ENCODE assay signal across 15 mouse cellular contexts in genomic region chr3:135513800-135514425, GRCm38 (mm10). TPM values are rescaled to one million over a fixed set of nuclear protein-coding genes. Genes with fewer than 3 reads are reported as not detected.
A peak's percentile ranks its signal among the peaks of the same experiment; 100 is the strongest.
DNase-seq lines count a peak whose midpoint lies in the region; ATAC-seq and TF ChIP-seq lines count a peak whose summit lies in the region.
"Had no signal": no experiment of that assay in that cellular context is flagged by ENCODE, and none has a peak within 500 bp of the region (broad histone marks: within the 10 kb centered on the region; RNA-seq: fewer than 3 reads in every experiment).

No protein-coding gene starts in this region.

- no peaks in the 10 kb centered on the region for H3K4me1 ChIP-seq in hindbrain, postnatal 0 days (ENCODE audit: insufficient read depth, low read length)
- 0 out of 2 replicates have a peak, but pooled peaks cover 3% of the 10 kb centered on the region for H3K4me1 ChIP-seq in hindbrain, embryonic 16.5 days (ENCODE audit: control insufficient read depth, insufficient read depth, low read depth, low read length)
- H3K4me1 ChIP-seq in midbrain, embryonic 16.5 days (ENCODE audit: control insufficient read depth, insufficient read depth, low read length): peaks cover 8% of the 10 kb centered on the region; the same call in 1 of the 2 replicates
- H3K4me1 ChIP-seq in kidney, embryonic 15.5 days: 0 out of 2 replicates have a peak, but pooled peaks cover 2% of the 10 kb centered on the region

- no peaks in the 10 kb centered on the region for H3K9me3 ChIP-seq in hindbrain, postnatal 0 days (ENCODE audit: low read length)
- H3K9me3 ChIP-seq in hindbrain, embryonic 16.5 days (ENCODE audit: control insufficient read depth, low read length): no peaks in the 10 kb centered on the region
- H3K9me3 ChIP-seq in midbrain, embryonic 16.5 days (replicated peaks; ENCODE audit: control insufficient read depth, low read length, poor library complexity, severe bottlenecking): no peaks in the 10 kb centered on the region
- H3K9me3 ChIP-seq in kidney, embryonic 15.5 days (replicated peaks): no peaks in the 10 kb centered on the region

- 71% methylated on average over 14 of the region's 14 CpGs for WGBS in hindbrain, postnatal 0 days
- WGBS in hindbrain, embryonic 16.5 days: 80% methylated on average over 14 of the region's 14 CpGs
- WGBS in midbrain, embryonic 16.5 days: 77% methylated on average over 14 of the region's 14 CpGs
- 81% methylated on average over 14 of the region's 14 CpGs for WGBS in kidney, embryonic 15.5 days

- no peak for TF ChIP-seq CTCF in hindbrain, postnatal 0 days (IDR thresholded peaks at IDR 0.05; ENCODE audit: low read depth)

- no peak overlapping the region for H3K4me3 ChIP-seq in hindbrain, postnatal 0 days (ENCODE audit: low read length)
- H3K4me3 ChIP-seq in hindbrain, embryonic 16.5 days (ENCODE audit: low read length): no peak overlapping the region
- no peak overlapping the region for H3K4me3 ChIP-seq in midbrain, embryonic 16.5 days (ENCODE audit: low read depth, low read length)
- no peak overlapping the region for H3K4me3 ChIP-seq in kidney, embryonic 15.5 days (replicated peaks)

- intact Hi-C loops in heart, postnatal 36 days (cut with DNase I): no loop called here

- no peaks in the 10 kb centered on the region for H3K27me3 ChIP-seq in hindbrain, postnatal 0 days (ENCODE audit: insufficient read depth, low read length)
- no peaks in the 10 kb centered on the region for H3K27me3 ChIP-seq in hindbrain, embryonic 16.5 days (replicated peaks; ENCODE audit: control insufficient read depth, insufficient read depth, low read length)
- H3K27me3 ChIP-seq in midbrain, embryonic 16.5 days (ENCODE audit: control insufficient read depth, insufficient read depth, low read depth, low read length): no peaks in the 10 kb centered on the region
- H3K27me3 ChIP-seq in kidney, embryonic 15.5 days: no peaks in the 10 kb centered on the region

- no peaks in the 10 kb centered on the region for H3K36me3 ChIP-seq in hindbrain, postnatal 0 days (ENCODE audit: insufficient read depth, low read length)
- no peaks in the 10 kb centered on the region for H3K36me3 ChIP-seq in hindbrain, embryonic 16.5 days (ENCODE audit: control insufficient read depth, insufficient read depth, low read length)
- no peaks in the 10 kb centered on the region for H3K36me3 ChIP-seq in midbrain, embryonic 16.5 days (ENCODE audit: control insufficient read depth, insufficient read depth, low read length)
- H3K36me3 ChIP-seq in kidney, embryonic 15.5 days: no peaks in the 10 kb centered on the region

- ATAC-seq in hindbrain, postnatal 0 days: 0 out of 2 replicates have a peak, but pooled peaks have one; percentile 10
- no peak for ATAC-seq in hindbrain, embryonic 16.5 days
- ATAC-seq in midbrain, embryonic 16.5 days: 0 out of 2 replicates have a peak, but pooled peaks have one; percentile 3
- no peak for ATAC-seq in kidney, embryonic 15.5 days (replicated peaks; ENCODE audit: low FRiP score)
- ATAC-seq: liver, postnatal 0 days had no signal

- H3K27ac ChIP-seq in hindbrain, postnatal 0 days: no peak overlapping the region
- no peak overlapping the region for H3K27ac ChIP-seq in hindbrain, embryonic 16.5 days (ENCODE audit: low read depth, low read length)
- H3K27ac ChIP-seq in midbrain, embryonic 16.5 days (ENCODE audit: low read length): 0 out of 2 replicates have a peak overlapping the region, but pooled peaks have one; percentile 23
- H3K27ac ChIP-seq in kidney, embryonic 15.5 days: no peak overlapping the region
- H3K27ac ChIP-seq: macrophage had no signal

- no peak overlapping the region for H3K9ac ChIP-seq in hindbrain, postnatal 0 days (replicated peaks; ENCODE audit: low read length)
- H3K9ac ChIP-seq in hindbrain, embryonic 16.5 days (ENCODE audit: low read depth, low read length): no peak overlapping the region
- no peak overlapping the region for H3K9ac ChIP-seq in midbrain, embryonic 16.5 days (ENCODE audit: low read depth, low read length)
- no peak overlapping the region for H3K9ac ChIP-seq in kidney, embryonic 15.5 days
- H3K9ac ChIP-seq: forebrain, postnatal 0 days; liver, postnatal 0 days had no signal

- DNase-seq in heart, adult 11 months: peak; percentile 89
- no peak for DNase-seq in heart, postnatal 36 days
- DNase-seq in hindbrain, postnatal 0 days (ENCODE audit: low spot score): no peak
- DNase-seq in T-cell, adult 2 months (ENCODE audit: low spot score): peak; percentile 62
- DNase-seq in kidney, adult 9 months: no peak
- DNase-seq: cerebellum, adult 8-10 months; embryo, embryonic 11 days; kidney, adult 8-10 months; liver, postnatal 0 days; right cerebral cortex, postnatal 25 days had no signal

- H3K4me2 ChIP-seq in hindbrain, postnatal 0 days (ENCODE audit: low read depth, low read length): peak overlapping the region; percentile 41
- no peak overlapping the region for H3K4me2 ChIP-seq in hindbrain, embryonic 16.5 days (ENCODE audit: low read length)
- H3K4me2 ChIP-seq in midbrain, embryonic 16.5 days (ENCODE audit: low read length): no peak overlapping the region
- H3K4me2 ChIP-seq in kidney, embryonic 15.5 days: no peak overlapping the region

RNA-seq across cellular contexts. Expression of gene Manba, which starts 28.5 kb away (rescaled TPM):
- 10 to 100 TPM; 16.3 to 17.6 TPM for total RNA-seq in heart, postnatal 36 days (2021)
- 10.2 and 10.7 TPM in 2 replicates for total RNA-seq in hindbrain, postnatal 0 days (2014; rRNA removed)
- polyA plus RNA-seq in hindbrain, postnatal 0 days (2015; fragmentation: Nextera tagmentation; extraction: Ambion mirVana): 7.0 and 7.7 TPM in 2 replicates
- polyA plus RNA-seq in hindbrain, embryonic 16.5 days (2015; fragmentation: Nextera tagmentation; extraction: Ambion mirVana): 9.0 and 9.5 TPM in 2 replicates
- 8.4 and 8.6 TPM in 2 replicates for polyA plus RNA-seq in midbrain, embryonic 16.5 days (2015; fragmentation: Nextera tagmentation; extraction: Ambion mirVana)
- polyA plus RNA-seq in kidney, embryonic 15.5 days (2015; fragmentation: Nextera tagmentation; extraction: Ambion mirVana): 24.2 and 27.3 TPM in 2 replicates

Comparison
In these comparisons a context has a peak if more than half of its experiments do, and no peak if none do; other contexts are left out.
1. DNase-seq: peak in heart, adult 11 months (single experiment) and T-cell, adult 2 months (single experiment); none in heart, postnatal 36 days (0 of 2), hindbrain, postnatal 0 days (single experiment) and kidney, adult 9 months (single experiment).
2. ATAC-seq: peak in hindbrain, postnatal 0 days (single experiment) and midbrain, embryonic 16.5 days (single experiment); none in hindbrain, embryonic 16.5 days (single experiment) and kidney, embryonic 15.5 days (single experiment).